Mouse (Mus musculus): ENCODE measurements around the gene Gm9803. TPM values are rescaled to one million over a fixed set of nuclear protein-coding genes. Genes with fewer than 3 reads are reported as not detected.
A peak's percentile ranks its signal among the peaks of the same experiment; 100 is the strongest.
"Not testable (repeated sequence)": the region's sequence is repeated elsewhere in the genome, so short reads cannot be mapped to it uniquely, and the experiment has no call there.

Gene Gm9803
- 10 to 100 TPM; 13.9 to 16.4 TPM for total RNA-seq (2021)
- long read RNA-seq, partial matches to known transcripts: 0 of 2 reads
- long read RNA-seq, other reads (novel, unspliced or antisense): 0 of 2 reads

DNA sequence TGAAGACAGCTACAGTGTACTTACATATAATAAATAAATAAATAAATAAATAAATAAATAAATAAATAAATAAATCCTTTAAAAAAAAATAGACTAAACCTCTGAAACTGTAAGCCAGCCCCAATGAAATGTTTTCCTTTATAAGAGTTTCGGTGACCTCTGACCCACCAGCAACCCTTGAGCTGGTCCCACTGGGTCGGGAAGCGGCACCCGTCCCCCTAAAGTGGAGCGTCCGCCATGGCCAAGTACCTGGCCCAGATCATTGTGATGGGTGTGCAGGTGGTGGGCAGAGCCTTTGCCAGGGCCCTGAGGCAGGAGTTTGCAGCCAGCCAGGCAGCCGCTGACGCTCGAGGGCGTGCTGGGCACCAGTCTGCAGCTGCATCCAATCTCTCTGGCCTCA, at the start of gene Gm9803:
Gene Gm9803 (plus strand): TSS at position 154 of the 400 bp plus-strand sequence.
- DNase-seq (ENCODE audit: low spot score in 2 of 2): not testable (repeated sequence)

DNA sequence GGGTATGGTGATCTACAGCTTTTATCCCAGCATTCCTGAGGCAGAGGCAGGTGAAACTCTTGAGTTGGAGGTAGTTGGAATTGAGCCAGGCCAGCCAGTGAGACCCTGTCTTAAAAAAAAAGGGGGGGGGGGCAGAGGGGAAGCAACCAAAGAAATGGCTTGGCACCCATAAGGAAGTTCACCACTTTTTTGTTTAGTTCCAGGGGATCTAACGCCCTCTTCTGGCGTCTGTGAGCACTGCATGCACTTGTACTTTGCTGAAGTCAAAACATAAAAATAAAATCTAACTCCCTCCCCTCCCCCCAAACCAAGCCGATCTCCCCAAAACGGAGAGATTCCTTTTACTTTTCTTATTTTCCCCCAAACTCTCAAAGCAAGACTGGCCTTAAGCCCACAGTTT, 48.5 kb upstream of the Gm9803 start:
- DNase-seq (ENCODE audit: low spot score in 2 of 2): peak in 1 of 2 experiments; percentile 45

DNA sequence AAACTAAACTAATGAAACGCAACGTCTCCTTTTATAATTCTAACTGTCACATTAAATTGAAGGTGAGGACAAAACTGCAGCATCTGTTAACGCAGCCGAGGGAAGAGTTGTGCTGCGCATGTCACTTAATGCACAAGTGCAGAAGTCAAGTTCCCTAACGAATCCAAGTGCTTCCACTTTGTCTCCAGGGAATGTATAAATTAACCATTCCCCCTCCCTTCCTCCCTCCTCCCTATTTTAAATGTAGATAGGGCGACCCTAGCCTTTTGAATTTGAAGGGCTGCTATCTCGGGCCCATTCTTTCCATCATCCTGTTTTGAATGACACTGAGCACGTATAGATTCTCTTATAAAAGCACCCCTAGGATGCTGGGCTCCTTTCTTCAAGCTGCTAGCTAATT, 46.4 kb upstream of the Gm9803 start:
- DNase-seq (ENCODE audit: low spot score in 2 of 2): peak in 1 of 2 experiments; percentile 19

DNA sequence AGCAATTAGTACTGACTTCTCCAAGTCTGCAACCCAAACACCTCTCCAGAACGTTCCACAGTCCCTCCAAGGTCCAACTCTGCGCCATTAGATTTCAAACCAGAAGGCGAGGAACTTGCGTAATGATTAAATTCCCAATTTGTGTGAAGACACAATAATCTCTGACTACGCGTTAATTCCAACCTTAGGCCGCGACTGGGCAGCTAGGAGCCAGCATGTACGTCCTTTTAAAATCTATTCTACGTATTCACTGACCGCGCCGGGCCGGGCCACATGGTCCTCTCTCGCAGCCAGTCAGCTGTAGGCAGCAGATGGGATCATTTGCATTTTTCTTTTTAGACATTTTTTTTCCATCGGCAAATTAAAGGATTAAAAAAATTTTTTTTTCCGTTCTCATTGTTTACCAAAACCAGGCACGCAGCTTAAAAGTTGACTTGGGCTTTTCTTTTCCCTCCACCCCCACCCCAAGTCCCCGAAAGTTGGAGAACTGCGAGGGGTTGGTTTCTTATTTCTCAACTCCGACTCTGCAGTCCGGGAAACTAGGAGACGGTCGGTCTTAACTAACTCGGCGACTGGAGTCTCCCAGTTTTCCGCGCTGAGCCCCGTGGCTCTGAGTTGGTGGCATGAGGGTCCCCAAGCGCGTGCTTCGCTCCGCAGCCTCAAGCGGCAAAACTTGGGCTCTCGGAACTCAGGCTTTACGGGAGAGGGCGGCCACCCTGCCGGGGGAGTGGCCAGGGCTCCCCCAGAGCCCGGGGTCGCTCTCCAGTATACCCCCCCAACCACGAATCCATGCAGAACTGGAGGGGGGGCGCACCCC, 45.8 kb upstream of the Gm9803 start:
- DNase-seq (ENCODE audit: low spot score in 2 of 2): peak; percentile 19 to 42

DNA sequence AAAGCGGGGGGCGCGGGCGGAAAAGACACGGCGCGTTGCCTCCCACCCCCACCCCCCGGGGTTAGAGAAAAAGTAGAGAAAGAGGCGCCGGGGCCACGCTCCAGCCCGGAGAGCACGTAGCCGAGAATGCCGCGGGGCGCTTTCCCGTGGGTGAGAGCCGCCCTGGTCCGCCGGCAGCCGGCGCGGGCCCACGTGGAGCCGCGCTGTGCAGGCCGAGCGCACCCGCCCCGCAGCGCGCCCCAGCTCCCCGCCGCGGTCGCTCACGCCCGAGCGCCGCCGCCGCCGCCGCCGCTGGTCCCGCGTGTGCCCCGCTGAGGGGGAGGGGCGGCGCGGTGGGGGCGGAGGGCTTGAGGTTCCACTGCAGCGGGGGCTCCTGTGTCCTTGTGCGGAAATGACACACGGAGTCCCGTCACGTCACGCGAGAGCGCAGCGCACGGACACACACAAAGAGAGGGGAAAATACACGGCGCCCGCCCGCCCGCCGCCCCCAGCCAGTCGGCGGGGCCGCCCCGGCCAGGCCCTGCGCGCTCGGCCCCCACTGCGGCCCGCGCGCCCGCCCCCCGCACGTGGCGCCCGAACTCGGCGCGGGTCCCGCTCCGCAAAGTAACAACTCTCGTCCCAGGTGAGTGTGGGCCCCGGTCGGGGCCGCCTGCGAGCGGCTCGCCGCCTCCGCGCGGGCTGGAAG, 45.0 kb upstream of the Gm9803 start, which contains the start of gene Bend3:
Gene Bend3 (plus strand): TSS at position 81 of the 685 bp plus-strand sequence.
- peak; percentile 28 to 55 for DNase-seq (ENCODE audit: low spot score in 2 of 2)

DNA sequence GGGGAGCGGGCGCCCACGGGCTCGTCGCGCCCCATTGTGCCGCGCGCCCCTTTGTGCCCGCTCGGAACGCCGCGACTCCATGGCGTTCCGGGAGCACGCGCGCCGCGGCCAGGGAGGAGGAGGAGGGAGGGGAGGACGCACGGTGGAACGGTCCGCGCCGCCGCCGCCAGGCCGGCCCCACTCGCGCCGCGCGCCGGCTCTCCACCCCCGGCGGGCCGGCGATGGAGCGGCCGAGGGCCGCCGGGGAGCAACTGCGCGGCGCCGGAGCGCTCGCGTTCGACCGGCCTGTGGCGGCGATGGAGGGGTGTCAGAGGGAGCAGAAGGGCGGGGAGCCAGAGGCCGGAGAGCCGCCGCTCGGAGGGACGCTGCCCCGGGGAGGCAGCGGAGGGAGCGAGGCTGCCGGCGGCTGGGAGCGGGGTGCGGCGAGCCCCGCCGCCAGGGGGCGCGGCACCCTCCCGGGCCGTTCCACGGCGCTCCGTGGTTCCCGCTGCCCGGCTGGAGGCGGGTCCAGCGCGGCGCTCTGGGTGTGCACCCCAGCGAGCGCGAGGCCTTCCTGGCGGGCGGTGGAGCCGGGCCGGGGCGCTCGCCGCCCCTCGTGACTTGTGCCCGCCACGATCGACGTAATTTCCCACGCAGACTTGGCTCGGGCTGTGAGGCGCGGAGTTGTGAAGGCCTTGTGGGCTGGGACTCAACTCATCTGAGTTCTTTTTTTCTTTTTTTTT, 44.3 kb upstream of the Gm9803 start:
- peak; percentile 78 to 79 for DNase-seq (ENCODE audit: low spot score in 2 of 2)

DNA sequence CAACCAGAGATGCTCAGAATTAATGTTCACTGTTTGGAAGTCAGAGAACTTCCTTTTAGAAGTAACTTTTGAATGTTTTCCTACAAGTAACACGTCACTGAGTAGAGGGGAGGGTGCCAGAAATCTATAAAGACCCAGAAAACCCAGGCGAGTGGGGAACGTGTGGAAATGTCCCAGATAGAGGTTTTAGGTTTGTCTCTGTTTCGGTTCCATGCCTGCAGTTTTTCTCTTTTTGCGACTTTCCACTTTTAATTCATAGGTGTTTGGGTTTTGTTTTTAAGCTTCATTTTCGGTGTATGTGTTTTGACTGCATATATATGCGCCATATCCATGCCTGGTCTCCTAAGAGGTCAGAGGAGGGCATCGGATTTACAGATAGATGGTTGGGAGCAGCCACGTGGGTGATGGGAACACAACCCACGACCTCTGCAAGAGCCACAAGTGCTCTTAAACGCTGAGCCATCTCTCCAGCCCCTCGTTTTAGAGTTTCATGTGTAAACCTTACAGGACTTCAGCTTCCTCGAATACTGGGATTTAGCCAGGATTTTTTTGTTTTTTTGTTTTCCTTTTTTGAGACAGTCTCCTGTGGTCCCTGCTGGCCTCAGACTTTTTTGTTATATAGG, 43.5 kb upstream of the Gm9803 start:
- DNase-seq (ENCODE audit: low spot score in 2 of 2): no peak

DNA sequence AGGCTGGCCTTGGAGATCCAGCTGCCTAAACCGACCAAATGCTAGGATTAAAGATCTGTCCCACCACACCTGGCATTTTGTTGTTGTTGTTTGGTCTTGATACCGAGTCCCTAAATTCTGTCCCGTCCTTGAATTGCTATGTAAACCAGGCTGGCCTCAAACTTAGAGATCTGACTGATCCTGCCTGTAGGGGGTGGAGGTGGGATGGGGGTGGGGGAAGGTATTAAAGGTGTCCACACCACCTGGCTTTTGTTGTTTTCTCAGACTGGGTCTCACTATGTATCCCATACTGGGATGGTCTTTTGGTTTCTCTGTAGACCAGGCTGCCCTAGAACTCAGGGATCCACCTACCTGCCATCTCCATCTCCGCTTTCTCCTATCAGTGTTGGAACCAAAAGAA, 42.7 kb upstream of the Gm9803 start:
- no peak for DNase-seq (ENCODE audit: low spot score in 2 of 2)

DNA sequence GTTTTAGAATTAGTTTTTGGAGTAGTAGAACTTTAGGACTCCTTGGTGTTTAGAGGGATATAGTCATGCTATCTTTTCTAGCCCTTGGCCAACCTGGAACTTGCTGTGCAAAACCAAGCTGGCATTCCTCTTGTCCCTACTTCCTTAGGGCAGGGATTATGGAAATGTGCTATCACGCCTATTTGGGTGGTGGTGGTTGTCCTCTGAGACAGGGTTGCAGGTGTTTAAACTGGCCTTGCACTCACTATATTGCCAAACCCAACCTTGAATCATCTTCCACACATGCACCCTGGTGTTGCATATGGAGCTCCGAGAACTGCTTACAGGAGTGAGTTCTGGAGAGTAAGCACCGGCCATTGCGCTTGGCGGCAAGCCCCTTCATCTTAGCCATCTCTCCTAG, 41.9 kb upstream of the Gm9803 start:
- DNase-seq (ENCODE audit: low spot score in 2 of 2): no peak

DNA sequence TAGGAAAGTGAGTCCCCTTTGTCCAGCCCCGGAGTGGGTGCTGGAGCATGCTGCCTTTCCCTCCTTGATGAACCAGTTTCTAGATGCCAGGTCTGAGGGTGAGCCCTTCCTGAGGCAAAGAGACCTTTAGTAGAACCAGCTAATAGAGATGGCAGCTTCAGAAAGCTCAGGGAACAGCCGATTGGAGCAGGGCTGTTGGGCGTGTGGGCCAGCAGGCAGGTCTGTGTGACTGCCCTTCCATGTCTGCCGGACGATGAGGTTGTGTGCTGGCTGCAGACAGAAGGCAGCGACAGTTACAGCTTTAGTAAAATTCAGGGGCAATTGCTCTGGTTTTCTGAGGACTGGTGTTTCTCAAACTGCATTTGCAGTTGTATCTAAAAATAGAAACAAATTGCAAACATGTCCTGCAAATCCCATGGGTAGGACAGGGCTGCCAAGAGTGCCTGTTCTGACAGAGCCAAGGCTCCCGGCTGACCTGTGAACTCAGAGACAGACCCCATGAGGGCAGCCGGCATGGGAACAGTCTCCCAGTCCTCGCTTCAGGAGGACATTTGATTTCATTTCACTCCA, 40.4 kb upstream of the Gm9803 start:
- no peak for DNase-seq (ENCODE audit: low spot score in 2 of 2)

DNA sequence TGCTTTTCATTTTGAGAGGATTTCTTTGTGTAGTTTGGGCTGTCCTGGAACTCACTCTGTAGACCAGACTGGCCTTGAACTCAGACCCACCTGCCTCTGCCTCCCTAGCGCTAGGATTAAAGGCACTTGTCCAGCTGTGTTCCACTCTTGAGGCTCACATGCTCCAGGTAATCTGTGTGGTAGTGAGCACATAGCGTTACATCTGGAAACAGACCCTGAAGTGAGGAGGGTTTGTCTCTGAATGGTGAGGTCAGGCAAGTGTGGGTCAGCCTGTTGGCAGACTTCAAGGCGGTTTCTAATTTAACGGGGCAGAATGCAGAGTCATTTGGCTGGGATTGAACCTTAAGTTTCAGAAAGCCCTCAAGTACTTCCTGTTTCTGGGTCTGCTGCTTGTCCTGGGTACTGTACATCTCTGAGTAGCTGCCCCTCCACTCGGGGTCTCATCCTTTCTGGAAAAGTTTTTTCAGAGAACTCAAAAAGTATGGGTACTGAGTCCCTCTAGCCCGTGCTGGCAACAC, 38.1 kb upstream of the Gm9803 start:
- no peak for DNase-seq (ENCODE audit: low spot score in 2 of 2)

DNA sequence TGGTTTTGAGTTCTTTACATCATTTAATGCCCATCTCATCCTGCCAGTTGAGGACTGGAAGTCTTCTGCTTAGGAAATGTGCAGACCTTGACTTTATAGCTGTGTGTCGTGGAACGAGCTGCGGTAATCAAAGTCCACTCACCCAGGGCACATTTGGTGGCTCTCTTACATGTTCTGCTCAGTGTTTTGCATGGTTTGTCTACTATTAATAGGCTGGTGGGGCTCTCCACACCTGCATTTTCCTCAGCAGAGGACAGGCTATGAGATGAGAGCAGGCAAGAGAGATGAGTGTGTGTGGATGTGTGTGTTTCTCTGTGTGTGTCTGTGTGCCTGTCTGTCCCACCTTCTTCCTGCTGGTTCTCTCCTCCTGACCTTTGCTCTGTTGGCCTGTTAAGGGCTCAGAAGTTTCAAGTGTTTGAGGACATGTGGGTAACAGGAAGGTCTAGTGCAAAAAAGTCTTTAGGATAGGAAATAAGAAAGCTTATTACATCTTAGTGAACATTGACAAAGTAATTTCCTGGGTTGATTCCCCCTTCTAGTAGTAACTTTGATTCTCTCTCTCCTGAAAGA, 36.4 kb upstream of the Gm9803 start:
- no peak for DNase-seq (ENCODE audit: low spot score in 2 of 2)

DNA sequence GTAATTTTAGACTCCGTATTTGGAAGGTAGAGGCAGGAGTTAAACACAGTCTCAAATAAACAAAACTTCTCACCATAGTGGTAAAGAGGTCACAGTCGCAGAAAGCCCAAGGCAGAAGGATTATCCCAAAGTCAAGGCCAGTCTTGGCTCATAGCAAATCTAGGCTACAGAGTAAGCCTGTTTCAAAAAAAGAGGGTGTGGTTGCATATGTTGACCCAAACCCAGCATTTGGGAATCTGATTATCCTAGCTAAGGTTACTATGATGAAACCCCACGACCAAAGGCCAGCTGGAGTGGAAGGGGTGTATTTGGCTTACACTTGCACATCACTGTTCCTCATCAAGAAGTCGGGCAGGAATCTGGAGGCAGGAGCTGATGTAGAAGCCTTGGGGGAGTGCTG, 35.6 kb upstream of the Gm9803 start:
- no peak for DNase-seq (ENCODE audit: low spot score in 2 of 2)

DNA sequence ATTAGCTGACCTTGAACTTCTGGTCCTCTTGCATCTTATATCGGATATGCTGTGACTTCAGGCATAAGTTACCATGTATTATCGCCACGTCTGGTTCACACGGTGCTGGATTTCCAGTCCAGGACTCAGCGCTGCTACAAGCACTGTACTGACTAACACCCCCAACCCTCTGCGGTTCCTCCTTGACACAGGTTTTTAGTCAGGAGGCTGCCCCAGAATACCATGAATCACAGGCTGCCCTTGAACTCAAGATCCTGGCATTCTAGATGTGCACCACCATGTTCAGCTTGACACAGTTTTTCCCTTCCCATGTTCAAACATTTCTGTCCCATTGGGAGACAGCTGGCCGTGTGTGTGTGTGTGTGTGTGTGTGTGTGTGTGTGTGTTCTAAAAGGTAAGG, 34.7 kb upstream of the Gm9803 start:
- DNase-seq (ENCODE audit: low spot score in 2 of 2): no peak

DNA sequence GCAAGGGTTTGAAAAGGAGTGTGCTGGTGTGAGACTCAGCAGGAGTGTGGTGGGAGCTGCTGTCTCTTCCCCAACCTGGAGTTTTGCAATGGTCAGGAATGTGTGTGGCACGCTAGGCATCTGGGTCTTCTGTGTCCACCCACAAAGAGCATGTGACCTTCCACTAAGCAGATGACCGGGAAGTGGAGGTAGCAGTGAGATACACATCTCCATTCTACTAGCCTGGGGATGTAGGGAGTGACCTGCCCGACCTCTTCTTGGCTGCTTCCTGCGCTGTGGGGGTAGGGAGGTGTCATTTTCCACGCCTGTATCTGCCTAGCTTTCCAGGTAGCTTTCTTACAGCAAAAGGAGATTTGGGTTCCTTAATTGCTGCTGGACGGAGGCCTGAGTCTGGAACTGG, 34.3 kb upstream of the Gm9803 start:
- no peak for DNase-seq (ENCODE audit: low spot score in 2 of 2)

DNA sequence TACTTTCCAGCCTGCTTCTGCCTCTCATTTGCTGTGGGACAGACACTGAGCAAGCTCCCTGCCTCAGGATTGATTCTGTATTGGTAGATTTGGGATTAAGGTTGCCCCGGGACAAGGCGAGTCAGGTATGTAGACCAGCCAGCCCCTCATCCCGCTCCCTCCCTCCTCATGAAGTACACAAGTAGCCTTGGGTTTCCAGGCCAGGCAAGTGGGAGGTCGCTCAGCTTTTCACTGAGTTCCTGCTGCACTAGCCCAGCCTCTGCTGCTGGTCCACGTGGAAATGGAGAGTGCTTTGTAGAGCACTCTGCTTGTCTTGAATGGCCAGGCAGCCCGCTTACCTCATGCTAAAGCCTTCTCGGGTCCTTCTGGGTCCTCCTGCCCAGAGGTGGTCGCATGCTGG, 33.9 kb upstream of the Gm9803 start:
- DNase-seq (ENCODE audit: low spot score in 2 of 2): no peak

DNA sequence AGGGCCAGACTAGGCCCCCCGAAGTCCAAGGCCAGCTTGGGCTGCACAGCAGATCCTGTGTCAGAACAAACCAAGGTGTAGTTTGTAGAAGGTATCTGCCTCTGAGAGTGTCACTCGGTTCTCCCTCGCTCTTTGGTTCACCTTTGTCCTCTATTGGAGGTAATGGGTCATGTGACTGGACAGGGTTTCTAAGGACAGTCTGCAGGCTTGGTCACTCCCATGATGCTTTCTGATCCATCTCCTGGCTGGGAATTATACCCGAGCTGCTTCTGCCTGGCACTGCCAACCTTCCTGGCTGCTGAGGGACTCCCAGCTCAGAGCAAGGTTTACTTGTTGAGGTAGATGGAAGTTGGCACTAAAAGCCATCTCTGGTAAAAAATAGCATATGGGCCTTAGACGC, 33.0 kb upstream of the Gm9803 start:
- no peak for DNase-seq (ENCODE audit: low spot score in 2 of 2)

DNA sequence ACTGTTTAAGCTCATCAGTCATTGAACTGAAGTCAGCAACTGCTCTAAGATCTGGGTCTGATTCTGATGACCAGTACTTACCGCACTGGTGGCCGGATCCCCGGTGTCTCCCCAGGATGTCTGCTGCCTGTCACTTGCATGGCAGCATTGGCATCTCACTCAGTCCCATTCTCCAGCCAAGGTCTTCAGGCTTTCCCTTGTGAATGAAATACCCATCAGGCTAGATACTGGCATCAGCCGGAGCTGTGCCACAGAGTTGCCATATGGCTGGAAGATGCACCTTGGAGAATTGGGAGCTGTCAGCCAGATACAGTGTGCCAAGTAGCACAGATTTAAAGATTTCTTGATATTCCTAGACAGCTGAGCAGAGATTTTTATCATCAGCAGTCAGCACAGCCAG, 21.3 kb upstream of the Gm9803 start:
- DNase-seq (ENCODE audit: low spot score in 2 of 2): no peak

DNA sequence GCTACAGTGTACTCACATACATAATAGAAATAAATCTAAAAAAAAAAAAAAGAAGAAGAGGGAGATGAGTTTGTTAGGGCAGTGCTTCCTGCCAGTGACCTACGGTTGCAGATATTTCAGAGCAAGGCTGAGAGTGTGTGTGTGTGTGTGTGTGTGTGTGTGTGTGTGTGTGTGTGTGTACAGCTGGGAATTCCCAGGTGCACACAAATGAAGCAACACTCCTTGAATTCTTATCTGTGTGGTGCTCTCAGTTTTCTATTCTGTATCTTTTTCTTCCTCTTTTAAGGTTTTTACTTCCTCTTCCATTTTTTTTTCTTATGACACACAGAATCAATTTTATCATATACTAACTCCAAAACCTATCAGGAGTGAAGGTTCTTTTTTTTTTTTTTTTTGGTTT, 19.6 kb upstream of the Gm9803 start:
- no peak for DNase-seq (ENCODE audit: low spot score in 2 of 2)

DNA sequence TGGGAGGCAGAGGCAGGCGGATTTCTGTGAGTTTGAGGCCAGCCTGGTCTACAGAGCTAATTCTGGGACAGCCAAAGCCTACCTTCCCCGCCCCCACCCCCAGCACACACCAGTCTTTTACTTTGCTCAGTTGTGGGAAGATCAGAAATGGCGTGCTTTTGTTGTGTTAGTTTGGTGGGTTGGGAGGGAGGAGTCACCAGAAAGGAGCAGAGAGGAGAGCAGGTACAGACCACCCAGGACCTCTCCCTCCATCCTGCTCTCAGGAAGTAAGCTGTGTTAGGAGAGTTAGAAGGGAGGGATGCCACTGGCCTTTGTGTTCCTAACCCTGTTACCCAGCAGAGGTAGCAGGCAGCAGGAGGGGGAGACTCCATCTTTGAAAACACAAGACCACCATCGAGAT, 16.8 kb upstream of the Gm9803 start:
- no peak for DNase-seq (ENCODE audit: low spot score in 2 of 2)

Measured in layer of hippocampus, adult 18-20 months (tissue).